Mouse (Mus musculus): ENCODE data around the gene Polr2a. TPM values are rescaled to one million over a fixed set of nuclear protein-coding genes. Genes with fewer than 3 reads are reported as not detected.
"Not testable (repeated sequence)": the region's sequence is repeated elsewhere in the genome, so short reads cannot be mapped to it uniquely, and the experiment has no call there.

Gene Polr2a
- polyA plus RNA-seq, 1 experiment from 2014 or later, result 14.0 TPM

DNA sequence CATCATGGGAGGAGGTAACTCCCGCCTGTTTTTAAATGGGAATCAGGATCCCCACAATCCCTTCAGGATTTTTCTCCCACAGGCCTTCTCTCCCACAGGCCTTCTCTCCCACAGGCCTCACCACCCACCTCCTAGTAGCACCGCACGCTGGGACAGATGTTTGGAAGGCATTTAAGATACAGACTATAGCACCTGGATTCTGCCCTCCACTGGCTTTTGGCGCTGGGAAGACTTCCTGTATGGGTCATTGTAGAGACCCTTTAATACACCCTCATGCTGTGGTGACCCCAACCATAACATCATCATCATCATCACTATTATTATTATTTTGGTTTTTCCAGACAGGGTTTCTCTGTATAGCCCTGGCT is 51.0 kb downstream of the Polr2a start:
- H3K36me3 ChIP-seq (ENCODE audit: control insufficient read depth, insufficient read depth), result no peaks in the 10 kb centered on the region
- no peak overlapping the region for H3K4me3 ChIP-seq (ENCODE audit: low read depth, low read length)
- no peaks in the 10 kb centered on the region for H3K27me3 ChIP-seq (replicated peaks; ENCODE audit: control insufficient read depth, insufficient read depth, low read length)
- 90% methylated on average over 4 of the region's 4 CpGs for WGBS
- ATAC-seq, result no peak
- no peak overlapping the region for H3K27ac ChIP-seq (ENCODE audit: low read depth, low read length)
- no peak for TF ChIP-seq CTCF (IDR thresholded peaks at IDR 0.05; ENCODE audit: low read depth)
- H3K4me1 ChIP-seq (replicated peaks; ENCODE audit: control insufficient read depth, insufficient read depth, low read length), result no peaks in the 10 kb centered on the region
- H3K4me2 ChIP-seq (replicated peaks; ENCODE audit: low read depth), result no peak overlapping the region
- H3K9me3 ChIP-seq (ENCODE audit: control insufficient read depth), result no peaks in the 10 kb centered on the region
- H3K9ac ChIP-seq (ENCODE audit: low read depth, low read length), result no peak overlapping the region

DNA sequence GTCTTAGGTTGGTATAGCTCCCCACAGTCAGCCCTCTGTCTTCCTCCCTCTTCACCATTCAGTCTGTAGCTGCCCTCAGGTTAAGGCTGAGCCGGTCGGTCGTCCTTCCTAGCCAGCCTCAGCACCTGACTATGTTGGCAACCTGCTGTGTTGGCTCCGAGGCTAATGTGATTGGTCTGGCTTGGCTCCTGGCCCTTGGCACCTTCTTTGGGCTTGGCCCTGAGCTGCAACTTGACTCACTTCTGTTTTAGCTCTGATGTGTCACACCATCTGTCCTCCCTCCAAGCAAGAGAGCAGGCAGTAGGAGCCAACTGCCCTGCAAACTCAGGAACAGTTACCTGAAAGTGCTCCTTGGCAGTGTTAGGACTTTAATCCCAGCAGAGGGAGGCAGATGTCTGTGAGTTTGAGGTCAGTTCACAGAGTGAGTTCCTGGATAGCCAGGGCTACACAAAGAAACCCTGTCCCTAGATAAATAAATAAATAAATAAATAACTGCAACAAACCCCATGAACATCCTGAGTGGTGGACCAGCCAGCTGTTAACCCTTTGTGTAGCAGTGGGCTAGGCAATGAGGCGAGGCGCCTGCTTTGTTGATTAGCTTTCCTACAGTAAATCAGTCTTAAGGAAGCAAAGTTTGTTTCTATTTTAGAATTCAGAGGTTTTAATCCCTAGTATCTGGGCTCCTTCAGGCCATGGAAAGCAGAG is 51.5 kb downstream of the Polr2a start:
- no peak for ATAC-seq
- H3K27me3 ChIP-seq (replicated peaks; ENCODE audit: control insufficient read depth, insufficient read depth, low read length), result no peaks in the 10 kb centered on the region
- H3K27ac ChIP-seq (ENCODE audit: low read depth, low read length), result no peak overlapping the region
- no peaks in the 10 kb centered on the region for H3K9me3 ChIP-seq (ENCODE audit: control insufficient read depth)
- H3K4me2 ChIP-seq (replicated peaks; ENCODE audit: low read depth), result no peak overlapping the region
- no peaks in the 10 kb centered on the region for H3K4me1 ChIP-seq (replicated peaks; ENCODE audit: control insufficient read depth, insufficient read depth, low read length)
- no peak overlapping the region for H3K4me3 ChIP-seq (ENCODE audit: low read depth, low read length)
- no peaks in the 10 kb centered on the region for H3K36me3 ChIP-seq (ENCODE audit: control insufficient read depth, insufficient read depth)
- TF ChIP-seq CTCF (IDR thresholded peaks at IDR 0.05; ENCODE audit: low read depth), result 0 out of 2 replicates have a peak, but pooled peaks have one; percentile 13
- H3K9ac ChIP-seq (ENCODE audit: low read depth, low read length), result no peak overlapping the region
- WGBS, result 57% methylated on average over 6 of the region's 6 CpGs

DNA sequence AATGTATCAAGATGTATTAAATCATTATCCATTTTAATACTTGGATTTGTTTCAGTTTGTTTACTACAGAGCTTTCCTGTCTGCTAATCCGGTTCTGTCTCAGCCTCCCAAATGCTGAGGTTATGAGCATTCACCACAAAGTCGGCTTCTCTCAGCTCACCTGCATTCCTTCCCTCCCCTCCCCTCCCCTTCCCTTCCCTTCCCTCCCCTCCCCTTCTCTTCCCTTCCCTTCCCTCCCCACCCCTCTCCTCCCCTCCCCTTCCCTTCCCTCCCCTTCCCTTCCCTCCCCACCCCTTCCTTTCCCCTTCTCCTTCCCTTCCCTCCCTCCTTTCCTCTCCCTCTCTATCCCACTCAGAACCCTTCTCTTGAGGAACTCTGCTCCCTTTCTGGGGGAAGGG is 53.8 kb downstream of the Polr2a start:
- H3K4me1 ChIP-seq (replicated peaks; ENCODE audit: control insufficient read depth, insufficient read depth, low read length), result no peaks in the 10 kb centered on the region
- H3K4me3 ChIP-seq (ENCODE audit: low read depth, low read length), result no peak overlapping the region
- no peaks in the 10 kb centered on the region for H3K27me3 ChIP-seq (replicated peaks; ENCODE audit: control insufficient read depth, insufficient read depth, low read length)
- no peaks in the 10 kb centered on the region for H3K9me3 ChIP-seq (ENCODE audit: control insufficient read depth)
- TF ChIP-seq CTCF (IDR thresholded peaks at IDR 0.05; ENCODE audit: low read depth), result no peak
- H3K36me3 ChIP-seq (ENCODE audit: control insufficient read depth, insufficient read depth), result no peaks in the 10 kb centered on the region
- no peak for ATAC-seq
- H3K27ac ChIP-seq (ENCODE audit: low read depth, low read length), result no peak overlapping the region
- no peak overlapping the region for H3K9ac ChIP-seq (ENCODE audit: low read depth, low read length)
- H3K4me2 ChIP-seq (replicated peaks; ENCODE audit: low read depth), result no peak overlapping the region
- 22% methylated on average over 2 of the region's 2 CpGs for WGBS

DNA sequence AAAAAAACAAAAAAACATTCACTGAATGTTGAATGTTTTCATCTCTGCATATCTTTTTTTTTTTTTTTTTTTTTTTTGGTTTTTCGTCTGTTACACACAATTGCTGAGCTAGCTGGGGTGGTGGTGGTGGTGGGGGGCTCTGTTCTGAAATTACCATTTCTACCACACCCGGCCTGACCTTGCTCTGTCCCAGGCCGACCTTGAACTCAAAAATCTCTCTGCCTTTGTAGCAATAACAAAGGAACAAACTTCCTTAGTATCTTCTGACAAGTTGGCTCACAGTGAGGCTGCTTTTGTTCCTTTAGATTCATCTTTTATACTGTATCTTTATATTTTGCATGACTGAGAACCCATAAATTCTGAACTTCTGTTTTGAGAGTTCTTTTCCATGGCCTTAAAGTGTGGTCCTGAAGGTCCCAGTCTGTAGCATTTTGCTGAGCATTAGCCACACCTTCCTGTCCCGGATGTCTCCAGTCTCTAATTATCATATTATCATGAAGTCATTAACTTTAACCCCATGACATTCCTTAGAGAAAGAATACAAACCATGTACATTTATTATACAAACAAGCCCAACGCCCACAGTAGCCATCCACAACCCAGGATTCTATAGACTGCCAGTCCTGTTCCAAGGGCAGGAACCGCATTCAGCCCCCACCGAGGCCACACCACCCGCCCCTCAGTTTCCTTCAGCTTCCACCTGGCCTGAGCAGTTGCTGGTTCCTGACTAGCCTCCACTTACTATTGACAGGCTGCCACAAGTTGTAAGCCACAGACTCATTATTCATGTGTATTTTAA is 54.4 kb downstream of the Polr2a start:
- Histone ChIP-seq H3K9ac (ENCODE audit: low read depth, low read length) (no peak overlapping the region), H3K4me2 (replicated peaks; ENCODE audit: low read depth) (no peak overlapping the region), H3K27me3 (replicated peaks; ENCODE audit: control insufficient read depth, insufficient read depth, low read length) (no peaks in the 10 kb centered on the region), H3K27ac (ENCODE audit: low read depth, low read length) (no peak overlapping the region), H3K9me3 (ENCODE audit: control insufficient read depth) (no peaks in the 10 kb centered on the region), H3K4me1 (replicated peaks; ENCODE audit: control insufficient read depth, insufficient read depth, low read length) (no peaks in the 10 kb centered on the region), H3K36me3 (ENCODE audit: control insufficient read depth, insufficient read depth) (no peaks in the 10 kb centered on the region), H3K4me3 (ENCODE audit: low read depth, low read length) (no peak overlapping the region)
- ATAC-seq, result no peak
- WGBS, result 56% methylated on average over 8 of the region's 8 CpGs
- TF ChIP-seq CTCF (IDR thresholded peaks at IDR 0.05; ENCODE audit: low read depth), result no peak

DNA sequence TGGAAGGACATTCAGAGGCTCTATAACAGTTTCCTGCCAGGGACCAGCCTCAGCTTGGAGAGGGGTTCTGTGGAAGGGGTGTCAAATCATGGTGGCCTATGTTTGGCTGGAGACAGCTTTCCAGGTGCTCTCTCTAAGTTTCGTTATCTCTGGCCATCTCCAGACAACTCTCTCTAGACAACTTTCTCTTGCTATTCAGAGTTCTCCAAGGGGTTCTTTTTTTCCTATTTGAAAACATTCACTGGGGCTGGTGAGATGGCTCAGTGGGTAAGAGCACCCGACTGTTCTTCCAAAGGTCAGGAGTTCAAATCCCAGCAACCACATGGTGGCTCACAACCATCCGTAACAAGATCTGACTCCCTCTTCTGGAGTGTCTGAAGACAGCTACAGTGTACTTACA is 55.1 kb downstream of the Polr2a start:
- not testable (repeated sequence) for H3K27ac ChIP-seq (ENCODE audit: low read depth, low read length); H3K36me3 ChIP-seq (ENCODE audit: control insufficient read depth, insufficient read depth); H3K4me1 ChIP-seq (replicated peaks; ENCODE audit: control insufficient read depth, insufficient read depth, low read length); H3K9me3 ChIP-seq (ENCODE audit: control insufficient read depth); H3K4me3 ChIP-seq (ENCODE audit: low read depth, low read length); H3K4me2 ChIP-seq (replicated peaks; ENCODE audit: low read depth); ATAC-seq; H3K27me3 ChIP-seq (replicated peaks; ENCODE audit: control insufficient read depth, insufficient read depth, low read length); H3K9ac ChIP-seq (ENCODE audit: low read depth, low read length)
- WGBS, result 84% methylated on average over 2 of the region's 3 CpGs

DNA sequence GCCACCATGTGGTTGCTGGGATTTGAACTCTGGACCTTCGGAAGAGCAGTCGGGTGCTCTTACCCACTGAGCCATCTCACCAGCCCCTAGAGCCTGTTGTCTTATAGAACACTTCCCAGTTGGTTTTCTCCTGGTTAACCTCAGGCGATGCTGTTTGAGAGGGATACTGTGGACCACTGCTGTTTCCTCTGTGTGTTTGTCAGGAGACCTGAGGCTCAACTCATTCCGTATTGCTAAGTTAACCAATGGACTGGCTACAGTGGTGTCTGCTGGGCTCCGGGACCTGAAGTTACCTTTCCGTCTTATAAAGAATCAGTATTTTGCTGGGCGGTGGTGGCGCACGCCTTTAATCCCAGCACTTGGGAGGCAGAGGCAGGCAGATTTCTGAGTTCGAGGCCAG is 55.6 kb downstream of the Polr2a start:
- H3K36me3 ChIP-seq (ENCODE audit: control insufficient read depth, insufficient read depth); H3K27me3 ChIP-seq (replicated peaks; ENCODE audit: control insufficient read depth, insufficient read depth, low read length); H3K9ac ChIP-seq (ENCODE audit: low read depth, low read length); H3K4me3 ChIP-seq (ENCODE audit: low read depth, low read length); H3K9me3 ChIP-seq (ENCODE audit: control insufficient read depth); ATAC-seq; H3K4me1 ChIP-seq (replicated peaks; ENCODE audit: control insufficient read depth, insufficient read depth, low read length); H3K27ac ChIP-seq (ENCODE audit: low read depth, low read length); H3K4me2 ChIP-seq (replicated peaks; ENCODE audit: low read depth): not testable (repeated sequence)
- 91% methylated on average over 10 of the region's 10 CpGs for WGBS

All from intestine, postnatal 0 days (tissue).